Mouse (Mus musculus) cortical plate, adult 2 months (tissue): ENCODE data around the gene Ccdc154.

Source experiments
- CTCF ChIP-seq: fragments of 200-500 bp; IDR thresholded peaks from 2 replicates; pipeline ENCODE4 v1.5.1; 2011; ENCODE audit warnings: mild to moderate bottlenecking, control low read depth, low read length; ENCODE audit not compliant: insufficient read depth; ENCODE audit errors: extremely low read depth
- POLR2A ChIP-seq: fragments of 200-500 bp; IDR thresholded peaks from 2 replicates; pipeline ENCODE4 v1.6.1; 2011; ENCODE audit warnings: mild to moderate bottlenecking, low read length, control low read depth; ENCODE audit not compliant: insufficient read depth; ENCODE audit errors: extremely low read depth

- TF ChIP-seq CTCF (no peak), POLR2A (no peak)
Measured at GRCm38 (mm10) chr17:25165970-25166671, 3.9 kb downstream of the Ccdc154 start.
